25 mouse cellular contexts compared by ENCODE assay signal in genomic region chr8:119622555-119622954, GRCm38 (mm10). TPM values are rescaled to one million over a fixed set of nuclear protein-coding genes. Genes with fewer than 3 reads are reported as not detected.
A peak's percentile ranks its signal among the peaks of the same experiment; 100 is the strongest.
DNase-seq lines count a peak whose midpoint lies in the region; ATAC-seq and TF ChIP-seq lines count a peak whose summit lies in the region.
"Had no signal": no experiment of that assay in that cellular context is flagged by ENCODE, and none has a peak within 500 bp of the region (broad histone marks: within the 10 kb centered on the region; RNA-seq: fewer than 3 reads in every experiment).

No protein-coding gene starts in this region.

- H3K4me3 ChIP-seq in ES-E14 (ENCODE audit: insufficient read depth in 1 of 2, low read depth in 1 of 2, low read length in 2 of 2, poor library complexity in 1 of 2, severe bottlenecking in 1 of 2) = no peak overlapping the region
- no peak overlapping the region for H3K4me3 ChIP-seq in embryonic facial prominence, embryonic 11.5 days (ENCODE audit: low read depth, low read length)
- H3K4me3 ChIP-seq: embryonic facial prominence, embryonic 12.5 days; forebrain, embryonic 10.5 days; forebrain, embryonic 12.5 days had no signal

- in situ Hi-C loops in ES-E14 (cut with MboI; ENCODE audit: low sequenced_read_pairs in 2 of 2, unreplicated experiment in 2 of 2) = no loop called here

- 38% methylated on average over 4 of the region's 4 CpGs for WGBS in embryonic facial prominence, embryonic 11.5 days

- H3K27ac ChIP-seq in ES-E14 (ENCODE audit: insufficient read depth, low read depth, low read length, poor library complexity, severe bottlenecking) = no peak overlapping the region
- H3K27ac ChIP-seq in embryonic facial prominence, embryonic 11.5 days (replicated peaks; ENCODE audit: low read depth, low read length) = no peak overlapping the region
- H3K27ac ChIP-seq: embryonic facial prominence, embryonic 12.5 days; forebrain, embryonic 10.5 days; forebrain, embryonic 12.5 days had no signal

- no peaks in the 10 kb centered on the region for H3K36me3 ChIP-seq in ES-E14 (ENCODE audit: control insufficient read depth, insufficient read depth, low read length, poor library complexity, severe bottlenecking)
- H3K36me3 ChIP-seq in embryonic facial prominence, embryonic 11.5 days (replicated peaks; ENCODE audit: control insufficient read depth, insufficient read depth, low read depth, low read length) = no peaks in the 10 kb centered on the region
- H3K36me3 ChIP-seq: embryonic facial prominence, embryonic 12.5 days; forebrain, embryonic 10.5 days; forebrain, embryonic 12.5 days had no signal

- no peak for ATAC-seq in embryonic facial prominence, embryonic 11.5 days (replicated peaks; ENCODE audit: insufficient number of reproducible peaks, low FRiP score, low TSS enrichment, low read depth)
- ATAC-seq: forebrain, embryonic 14.5 days; forebrain, embryonic 16.5 days had no signal

- no peak overlapping the region for H3K4me2 ChIP-seq in embryonic facial prominence, embryonic 11.5 days (ENCODE audit: low read depth, low read length)
- H3K4me2 ChIP-seq: embryonic facial prominence, embryonic 12.5 days; forebrain, embryonic 12.5 days had no signal

- peak; percentile 86 for DNase-seq in ES-CJ7 (ENCODE audit: low read depth, low spot score)
- DNase-seq in ES-E14 (ENCODE audit: low read depth, low spot score) = peak; percentile 59
- DNase-seq in ZHBTc4 (ENCODE audit: low read depth, low spot score) = peak; percentile 92
- DNase-seq in embryonic facial prominence, embryonic 11.5 days (ENCODE audit: low spot score) = peak; percentile 47
- DNase-seq in ovary, adult 18-20 months (ENCODE audit: low spot score) = no peak
- no peak for DNase-seq in spleen, postnatal 14 days (ENCODE audit: low spot score in 2 of 2)
- no peak for DNase-seq in layer of hippocampus, postnatal 14 days (ENCODE audit: low spot score in 2 of 2)
- no peak for DNase-seq in thymus, postnatal 4 days
- DNase-seq: adrenal gland, adult 2 months; adrenal gland, postnatal 10 days; adrenal gland, postnatal 25 days; cerebellum, adult 11 months; cerebellum, adult 18-20 months; cerebellum, adult 8-10 months; cerebellum, adult 9-11 months; cerebellum, postnatal 14 days had no signal

- H3K9me3 ChIP-seq in ES-E14 (ENCODE audit: control insufficient read depth, insufficient read depth, low read depth, low read length) = no peaks in the 10 kb centered on the region
- H3K9me3 ChIP-seq in embryonic facial prominence, embryonic 11.5 days (replicated peaks; ENCODE audit: control insufficient read depth, low read length) = no peaks in the 10 kb centered on the region
- H3K9me3 ChIP-seq: embryonic facial prominence, embryonic 12.5 days; forebrain, embryonic 10.5 days; forebrain, embryonic 12.5 days had no signal

- peaks cover 10 to 28% of the 10 kb centered on the region in 2 experiments; a peak in 3 of 4 replicates for H3K4me1 ChIP-seq in ES-E14 (ENCODE audit: control insufficient read depth in 2 of 2, insufficient read depth in 2 of 2, low read length in 2 of 2, poor library complexity in 1 of 2)
- H3K4me1 ChIP-seq in embryonic facial prominence, embryonic 11.5 days (ENCODE audit: control insufficient read depth, insufficient read depth, low read length) = no peaks in the 10 kb centered on the region

- H3K27me3 ChIP-seq in embryonic facial prominence, embryonic 11.5 days (ENCODE audit: control insufficient read depth, insufficient read depth, low read length) = no peaks in the 10 kb centered on the region
- H3K27me3 ChIP-seq: embryonic facial prominence, embryonic 12.5 days; forebrain, embryonic 12.5 days had no signal

- H3K9ac ChIP-seq in ES-E14 (ENCODE audit: insufficient read depth, low read depth, low read length, poor library complexity, severe bottlenecking) = no peak overlapping the region
- no peak overlapping the region for H3K9ac ChIP-seq in embryonic facial prominence, embryonic 11.5 days (replicated peaks; ENCODE audit: low read length)
- H3K9ac ChIP-seq: embryonic facial prominence, embryonic 12.5 days; forebrain, embryonic 12.5 days had no signal

TF ChIP-seq in ES-E14, 5 proteins besides CTCF, POLR2A, EP300 and RAD21:
- no peak for TF ChIP-seq ZNF384 (IDR thresholded peaks at IDR 0.05; ENCODE audit: low read depth, low read length)
- no peak for TF ChIP-seq HCFC1 (IDR thresholded peaks at IDR 0.05; ENCODE audit: borderline replicate concordance, insufficient read depth, low read length)
- no peak for TF ChIP-seq ZC3H11A (IDR thresholded peaks at IDR 0.05; ENCODE audit: borderline replicate concordance, low read depth, low read length)
- TF ChIP-seq MAFK (IDR thresholded peaks at IDR 0.05; ENCODE audit: insufficient read depth, low read depth, low read length) = no peak
- no peak for TF ChIP-seq CHD2 (IDR thresholded peaks at IDR 0.05; ENCODE audit: low read depth, low read length)

RNA-seq across cellular contexts. Expression of gene Adad2, which starts 10.0 kb away (rescaled TPM):
- total RNA-seq in ES-E14 (2012; rRNA removed) = 6.8 and 8.0 TPM in 2 replicates
- 0.17 TPM in 1 of 2 replicates, not detected in the other for polyA plus RNA-seq in embryonic facial prominence, embryonic 11.5 days (2014; fragmentation: Nextera tagmentation; extraction: Ambion mirVana)
- total RNA-seq in layer of hippocampus, postnatal 14 days (2021) = under 1 TPM in 1 of 2 experiments, not detected in 1; 0.16 TPM
- total RNA-seq: adrenal gland, adult 2 months; adrenal gland, postnatal 10 days; adrenal gland, postnatal 25 days; adrenal gland, postnatal 4 days; MEL had no signal
- polyA plus RNA-seq: adrenal gland, adult 2 months; C2C12; forebrain, embryonic 16.5 days; frontal cortex, adult 2 months had no signal

RNA-seq across cellular contexts. Expression of gene Kcng4, which starts 12.9 kb away (rescaled TPM):
- total RNA-seq in ES-E14 (2012; rRNA removed) = 0.67 and 0.74 TPM in 2 replicates
- 0.15 TPM in 1 of 2 replicates, not detected in the other for polyA plus RNA-seq in embryonic facial prominence, embryonic 11.5 days (2014; fragmentation: Nextera tagmentation; extraction: Ambion mirVana)
- 1 to 10 TPM; 2.9 to 3.3 TPM for total RNA-seq in layer of hippocampus, postnatal 14 days (2021)
- total RNA-seq: MEL had no signal
- polyA plus RNA-seq: C2C12; forebrain, embryonic 16.5 days had no signal

RNA-seq across cellular contexts. Expression of gene Taf1c, which starts 17.5 kb away (rescaled TPM):
- total RNA-seq in ES-E14 (2012; rRNA removed) = 24.8 and 28.3 TPM in 2 replicates
- 10.3 and 11.0 TPM in 2 replicates for polyA plus RNA-seq in embryonic facial prominence, embryonic 11.5 days (2014; fragmentation: Nextera tagmentation; extraction: Ambion mirVana)
- total RNA-seq in layer of hippocampus, postnatal 14 days (2021) = 10 to 100 TPM; 10.0 to 11.8 TPM

RNA-seq across cellular contexts. Expression of gene Wfdc1, which starts 43.6 kb away (rescaled TPM):
- 0.13 TPM in 1 of 2 replicates, not detected in the other for total RNA-seq in ES-E14 (2012; rRNA removed)
- polyA plus RNA-seq in embryonic facial prominence, embryonic 11.5 days (2014; fragmentation: Nextera tagmentation; extraction: Ambion mirVana) = 5.7 and 14.3 TPM in 2 replicates
- total RNA-seq in layer of hippocampus, postnatal 14 days (2021) = 1 to 10 TPM; 6.9 to 8.2 TPM
- total RNA-seq: MEL had no signal
- polyA plus RNA-seq: C2C12 had no signal

RNA-seq across cellular contexts. Expression of gene Dnaaf1, which starts 47.5 kb away (rescaled TPM):
- total RNA-seq in ES-E14 (2012; rRNA removed) = 0.79 and 1.0 TPM in 2 replicates
- 0.13 TPM in 1 of 2 replicates, not detected in the other for polyA plus RNA-seq in embryonic facial prominence, embryonic 11.5 days (2014; fragmentation: Nextera tagmentation; extraction: Ambion mirVana)
- total RNA-seq in layer of hippocampus, postnatal 14 days (2021) = under 1 TPM; 0.32 to 0.48 TPM
- total RNA-seq: adrenal gland, postnatal 10 days had no signal
- polyA plus RNA-seq: adrenal gland, adult 2 months had no signal

Comparison
In these comparisons a context has a peak if more than half of its experiments do, and no peak if none do; other contexts are left out.
1. DNase-seq: peak in ES-CJ7 (single experiment), ES-E14 (single experiment), ZHBTc4 (single experiment) and embryonic facial prominence, embryonic 11.5 days (single experiment); none in ovary, adult 18-20 months (single experiment), spleen, postnatal 14 days (0 of 2), layer of hippocampus, postnatal 14 days (0 of 2) and thymus, postnatal 4 days (single experiment).